Mouse (Mus musculus): ENCODE measurements around the gene Cc2d1a.

The Cc2d1a gene

GRCm38 (mm10) chr8:84147769-84148530 lies at the start of gene Cc2d1a, which contains the start of gene 4930432K21Rik:
TSS of gene Cc2d1a (minus strand) at chr8:84147936.
TSS of gene 4930432K21Rik (plus strand) at chr8:84148025.
- DNase-seq (ENCODE audit: low read depth in 1 of 2, low spot score in 2 of 2) = peak; percentile 64 to 73

DNA sequence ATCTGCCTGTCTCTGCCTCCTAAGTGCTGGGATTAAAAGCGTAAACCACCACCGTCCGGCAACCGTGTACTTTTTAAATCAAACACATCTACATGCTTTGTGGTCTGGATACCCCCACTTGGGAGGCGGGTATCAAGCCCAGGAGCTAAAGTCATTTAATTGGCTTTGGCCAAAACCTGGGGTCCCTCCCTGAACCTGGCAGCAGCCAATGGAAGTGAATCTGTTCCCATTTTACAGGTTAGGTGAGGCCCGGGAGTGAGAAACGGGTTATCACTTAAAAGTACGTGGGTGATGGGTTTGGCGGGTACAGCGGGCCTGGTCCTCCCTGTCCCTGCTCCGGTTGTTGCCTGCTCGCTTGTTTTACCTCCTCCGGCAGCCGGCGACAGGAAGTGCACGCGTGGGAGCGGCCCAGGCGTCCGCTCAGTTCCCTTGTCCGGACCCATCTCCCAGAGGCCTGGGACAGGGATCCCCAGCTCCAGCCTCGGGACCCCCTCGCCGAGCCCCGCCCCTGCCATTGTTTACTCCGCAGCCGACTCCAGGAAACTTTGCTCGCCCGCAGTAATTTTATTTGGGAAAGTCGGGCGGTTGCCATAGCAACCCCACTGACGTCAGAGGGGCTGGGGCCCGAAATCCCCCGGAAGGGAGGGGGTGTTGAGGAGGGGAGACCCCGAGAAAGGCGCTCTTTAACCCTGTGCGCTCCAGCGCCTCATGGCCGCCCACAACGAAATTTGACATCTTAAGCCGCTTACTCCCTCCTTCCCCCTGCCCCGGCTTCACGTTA lies 49.6 kb upstream of the Cc2d1a start:
- peak; percentile 88 to 95 for DNase-seq (ENCODE audit: low read depth in 1 of 2, low spot score in 2 of 2)

DNA sequence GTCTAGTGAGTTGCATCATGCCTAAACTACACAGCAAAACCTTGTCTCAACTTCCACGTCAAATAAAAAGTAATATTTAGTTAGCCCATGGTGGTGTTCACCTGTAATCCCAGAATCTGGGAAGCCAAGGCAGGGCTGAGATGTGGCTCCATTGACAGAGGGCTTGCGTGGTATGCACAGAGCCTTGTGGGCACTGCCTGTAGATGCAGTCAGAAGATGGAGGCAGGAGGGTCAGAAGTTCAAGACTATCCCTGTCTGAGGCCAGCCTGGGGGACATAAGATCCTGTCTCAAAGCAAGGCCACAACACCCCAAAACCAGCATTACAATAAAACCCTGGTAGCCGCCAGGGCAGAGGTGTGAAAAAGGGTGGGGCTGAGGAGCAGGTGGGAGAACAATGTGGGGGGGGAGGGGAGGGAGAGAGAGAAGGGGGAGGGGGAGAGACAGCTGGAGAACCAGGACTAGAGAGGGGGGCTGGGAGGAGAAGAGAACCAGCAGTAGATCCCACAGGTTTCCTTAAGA lies 46.5 kb upstream of the Cc2d1a start:
- DNase-seq (ENCODE audit: low read depth in 1 of 2, low spot score in 2 of 2) = no peak

- DNase-seq (ENCODE audit: low read depth in 1 of 2, low spot score in 2 of 2) = no peak
Measured at GRCm38 (mm10) chr8:84193566-84193965, 45.8 kb upstream of the Cc2d1a start.

DNA sequence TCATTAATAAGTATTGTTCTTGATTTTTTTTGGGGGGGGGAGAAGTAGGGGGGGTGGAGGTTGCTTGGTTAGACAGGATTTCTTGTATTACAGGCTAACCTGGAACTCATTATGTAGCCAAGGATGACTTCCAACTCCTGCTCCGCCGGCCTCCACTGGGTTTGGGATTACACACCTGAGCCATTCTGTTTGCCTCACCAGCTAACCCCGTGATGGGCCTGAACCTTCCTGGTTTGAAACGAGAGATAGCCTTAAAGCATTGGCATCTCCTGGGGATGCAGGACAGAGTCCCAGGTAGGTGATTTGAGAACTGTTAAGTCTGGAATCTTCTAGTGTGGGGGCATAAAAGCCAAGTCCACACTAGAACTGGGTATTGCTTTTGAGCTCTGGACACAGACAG lies 45.4 kb upstream of the Cc2d1a start:
- no peak for DNase-seq (ENCODE audit: low read depth in 1 of 2, low spot score in 2 of 2)

DNA sequence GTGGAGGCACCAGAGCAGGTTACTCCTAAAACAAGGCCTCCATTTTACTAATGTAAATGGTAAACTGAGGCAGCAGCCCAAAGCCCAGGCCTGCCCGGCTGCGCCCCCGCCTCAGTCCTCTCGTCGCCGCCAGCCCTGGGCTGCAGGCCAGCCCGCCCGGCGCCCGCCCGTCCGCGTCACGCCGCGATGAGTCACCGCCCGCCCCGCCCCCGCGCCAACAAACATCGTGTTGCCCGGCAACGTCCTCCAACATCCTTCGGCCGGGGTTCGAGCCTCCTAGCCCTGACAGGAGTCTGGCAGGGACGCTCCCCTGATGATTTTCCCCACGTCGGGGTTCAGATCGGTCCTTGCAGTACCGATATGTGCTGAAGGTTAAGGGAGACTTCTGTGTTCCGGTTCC lies 44.8 kb upstream of the Cc2d1a start:
- peak in 1 of 2 experiments; percentile 90 for DNase-seq (ENCODE audit: low read depth in 1 of 2, low spot score in 2 of 2)

GRCm38 (mm10) chr8:84192023-84192422 lies 44.3 kb upstream of the Cc2d1a start:
- peak; percentile 81 to 83 for DNase-seq (ENCODE audit: low read depth in 1 of 2, low spot score in 2 of 2)

GRCm38 (mm10) chr8:84190191-84190867 lies 42.6 kb upstream of the Cc2d1a start:
- no peak for DNase-seq (ENCODE audit: low read depth in 1 of 2, low spot score in 2 of 2)

DNA sequence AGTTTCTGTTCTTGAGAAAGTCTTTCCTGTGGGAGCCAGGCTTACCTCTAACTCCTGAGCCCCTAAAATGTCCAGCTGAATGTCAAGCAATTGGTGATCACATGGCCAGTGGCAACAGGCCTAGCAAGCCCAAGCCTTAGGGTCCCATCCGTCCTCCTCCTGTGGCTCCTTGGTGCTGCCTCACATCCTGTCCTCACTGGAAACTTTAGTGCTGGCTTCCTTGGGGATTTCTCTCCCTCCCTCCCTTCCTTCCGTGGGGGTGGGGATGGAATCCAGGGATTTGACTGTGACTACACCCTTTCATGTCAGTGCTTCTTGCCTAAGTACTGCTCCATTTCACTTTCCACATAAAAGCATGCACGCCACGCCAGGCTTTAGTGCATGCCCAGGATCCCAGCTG lies 41.9 kb upstream of the Cc2d1a start:
- DNase-seq (ENCODE audit: low read depth in 1 of 2, low spot score in 2 of 2) = no peak

DNA sequence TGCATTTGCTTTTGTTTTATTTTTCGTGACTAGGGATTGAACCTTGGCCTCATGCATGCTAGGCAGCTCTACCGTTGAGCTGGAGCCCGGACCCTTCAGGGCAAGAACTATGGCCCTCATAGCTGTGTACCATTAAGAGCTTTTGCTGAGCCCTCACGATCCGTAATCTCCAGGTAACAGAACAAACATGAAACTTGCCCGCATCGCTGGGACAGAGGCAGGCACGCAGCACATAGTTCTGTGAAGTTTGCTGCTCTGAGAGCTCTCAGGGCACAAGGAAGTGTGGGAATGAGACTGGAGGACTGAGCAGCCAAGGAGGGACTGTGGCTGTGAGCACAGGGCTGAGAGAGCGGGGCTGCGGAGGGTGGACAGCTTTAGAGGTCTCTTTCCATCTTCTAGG lies 40.9 kb upstream of the Cc2d1a start:
- no peak for DNase-seq (ENCODE audit: low read depth in 1 of 2, low spot score in 2 of 2)

- DNase-seq (ENCODE audit: low read depth in 1 of 2, low spot score in 2 of 2) = no peak
Measured at GRCm38 (mm10) chr8:84187065-84187755, 39.5 kb upstream of the Cc2d1a start.

- DNase-seq (ENCODE audit: low read depth in 1 of 2, low spot score in 2 of 2) = peak in 1 of 2 experiments; percentile 57
Measured at GRCm38 (mm10) chr8:84186547-84186946, 38.8 kb upstream of the Cc2d1a start.

DNA sequence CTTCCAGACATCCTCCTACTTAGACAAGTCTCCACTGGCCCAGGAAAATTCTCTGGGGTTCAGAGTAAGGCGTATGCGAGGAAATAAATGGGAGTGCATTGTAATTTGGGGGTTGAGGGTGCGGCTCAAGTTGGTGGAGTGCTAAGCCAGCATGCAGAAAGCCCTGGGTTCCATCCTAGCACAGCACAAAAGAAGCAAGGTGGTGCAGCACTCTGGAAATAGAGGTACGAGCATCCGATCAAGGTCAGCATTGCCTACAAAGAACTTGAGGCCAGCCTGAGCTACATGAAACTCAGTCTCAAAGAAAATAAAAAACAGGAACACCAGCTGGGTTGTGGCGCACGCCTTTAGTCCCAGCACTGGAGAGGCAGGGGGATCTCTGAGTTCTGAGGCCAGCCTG lies 37.4 kb upstream of the Cc2d1a start, which contains the start of gene Nanos3:
Gene Nanos3, minus strand, starts transcription at position 101 of the 400 bp plus-strand sequence.
- DNase-seq (ENCODE audit: low read depth in 1 of 2, low spot score in 2 of 2) = no peak

GRCm38 (mm10) chr8:84184085-84185043 lies 36.6 kb upstream of the Cc2d1a start:
- DNase-seq (ENCODE audit: low read depth in 1 of 2, low spot score in 2 of 2) = no peak

DNA sequence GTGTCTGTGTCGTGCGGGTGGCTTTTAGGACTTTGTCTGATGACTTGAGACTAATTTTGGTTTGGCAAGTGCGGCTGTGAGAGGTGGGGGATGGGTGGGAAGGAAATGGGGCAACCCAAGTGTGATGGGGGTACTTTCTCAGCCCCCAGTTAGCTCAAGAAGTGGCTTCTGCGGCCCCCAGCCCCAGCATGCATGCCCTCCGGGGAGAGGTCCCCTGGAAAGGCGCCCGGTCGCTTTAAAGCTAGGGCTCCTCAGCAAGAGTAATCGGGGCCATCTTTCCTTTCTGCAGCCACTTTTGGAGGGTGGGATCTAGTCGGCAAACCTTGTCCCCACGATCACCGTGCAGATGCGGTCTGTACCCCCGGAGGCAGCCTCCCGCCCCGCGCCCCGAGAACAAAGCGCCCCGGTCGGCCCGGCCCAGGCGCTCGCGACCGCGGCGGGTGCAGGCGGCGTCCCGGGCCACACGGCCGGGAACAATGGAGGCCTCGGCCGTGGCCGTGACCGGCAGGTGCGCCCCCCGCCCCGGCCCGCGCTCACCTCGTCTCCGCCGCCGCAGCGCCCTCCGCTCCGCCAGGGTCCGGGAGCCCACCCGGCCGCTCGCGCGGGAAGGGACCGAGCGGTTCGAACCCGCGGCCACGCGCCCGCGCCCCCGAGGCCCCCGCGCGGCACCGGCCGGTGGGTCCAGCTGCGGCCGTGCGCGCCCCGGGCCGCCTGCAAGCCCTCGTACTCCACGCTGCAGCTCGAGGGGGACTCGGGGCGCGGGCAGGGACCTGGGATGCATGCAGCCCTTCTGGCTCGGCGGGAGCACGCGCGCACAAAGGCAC lies 35.7 kb upstream of the Cc2d1a start:
- no peak for DNase-seq (ENCODE audit: low read depth in 1 of 2, low spot score in 2 of 2)

- DNase-seq (ENCODE audit: low read depth in 1 of 2, low spot score in 2 of 2) = no peak
Measured at GRCm38 (mm10) chr8:84182833-84183232, 35.1 kb upstream of the Cc2d1a start.

DNA sequence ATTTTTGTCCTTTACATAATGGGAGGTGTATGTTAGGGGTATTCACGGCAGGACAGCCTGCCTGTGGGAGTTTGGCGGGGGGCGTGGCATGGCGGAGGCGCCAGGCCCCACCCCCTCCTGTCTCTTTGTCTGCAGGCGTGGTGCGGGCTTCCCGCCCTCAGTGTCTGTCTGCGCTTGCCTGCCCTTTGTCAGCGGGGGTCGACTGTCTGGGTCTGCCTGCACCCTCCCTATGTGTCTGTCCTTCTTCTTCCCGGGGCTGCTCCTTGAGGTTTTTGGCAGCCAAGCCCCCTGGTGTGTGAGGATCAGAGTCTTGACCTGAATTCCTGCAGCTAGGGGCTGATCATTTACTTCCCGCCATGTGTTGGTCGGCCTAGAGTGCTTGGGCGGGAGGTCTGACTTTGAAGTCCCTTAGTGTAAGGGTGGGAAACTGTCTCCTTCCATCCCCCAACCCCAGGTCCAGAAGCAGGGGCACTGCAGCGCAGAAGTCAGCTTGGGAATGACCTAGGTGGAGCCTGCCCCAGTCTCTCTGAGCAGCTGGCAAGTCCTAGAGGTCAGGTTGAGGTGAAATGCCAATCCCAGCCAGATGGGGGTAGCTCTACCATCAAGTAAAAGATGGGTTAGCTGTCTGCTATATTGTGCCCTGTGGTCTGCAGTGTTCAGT lies 32.9 kb upstream of the Cc2d1a start:
- DNase-seq (ENCODE audit: low read depth in 1 of 2, low spot score in 2 of 2) = no peak

DNA sequence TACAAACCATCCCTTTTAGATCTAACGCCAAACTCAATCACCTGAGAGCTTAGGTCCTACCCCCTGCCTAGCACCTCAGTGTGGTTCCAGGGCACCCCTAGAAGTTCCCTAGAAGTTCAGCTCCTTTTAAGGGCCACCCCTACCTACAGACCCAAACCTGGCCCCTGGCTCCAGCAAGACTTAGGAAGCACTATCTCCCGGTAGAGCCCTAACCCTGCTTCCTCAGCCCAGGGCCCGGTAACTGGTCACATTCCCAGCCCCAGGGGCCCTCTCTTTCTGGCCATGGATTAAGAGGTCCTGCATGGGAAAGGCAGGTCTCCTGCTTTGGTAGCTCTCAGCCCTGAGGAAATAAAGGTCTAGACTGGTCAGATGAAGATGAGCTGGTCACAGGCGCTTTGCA lies 32.2 kb upstream of the Cc2d1a start:
- no peak for DNase-seq (ENCODE audit: low read depth in 1 of 2, low spot score in 2 of 2)

All from monocyte, adult 2 months (primary cell).